Mouse (Mus musculus) activated CD4-positive, CD25-positive, alpha-beta regulatory T cell (primary cell): ENCODE results near the gene Rpl13. TPM values are rescaled to one million over a fixed set of nuclear protein-coding genes. Genes with fewer than 3 reads are reported as not detected.

ENCODE experiments used
- polyA plus RNA-seq, 2 experiments: library from polyadenylated mRNA; unstranded; fragments of 100-300 nt; shearing (Covaris generic); gene quantifications; one replicate each; pipeline ENCODE4 v1.2.1; 2017

Rpl13 gene
- polyA plus RNA-seq: 1,000 to 10,000 TPM in 1 of 2 experiments, 100 to 1,000 TPM in 1; 680 to 1,054 TPM

DNA sequence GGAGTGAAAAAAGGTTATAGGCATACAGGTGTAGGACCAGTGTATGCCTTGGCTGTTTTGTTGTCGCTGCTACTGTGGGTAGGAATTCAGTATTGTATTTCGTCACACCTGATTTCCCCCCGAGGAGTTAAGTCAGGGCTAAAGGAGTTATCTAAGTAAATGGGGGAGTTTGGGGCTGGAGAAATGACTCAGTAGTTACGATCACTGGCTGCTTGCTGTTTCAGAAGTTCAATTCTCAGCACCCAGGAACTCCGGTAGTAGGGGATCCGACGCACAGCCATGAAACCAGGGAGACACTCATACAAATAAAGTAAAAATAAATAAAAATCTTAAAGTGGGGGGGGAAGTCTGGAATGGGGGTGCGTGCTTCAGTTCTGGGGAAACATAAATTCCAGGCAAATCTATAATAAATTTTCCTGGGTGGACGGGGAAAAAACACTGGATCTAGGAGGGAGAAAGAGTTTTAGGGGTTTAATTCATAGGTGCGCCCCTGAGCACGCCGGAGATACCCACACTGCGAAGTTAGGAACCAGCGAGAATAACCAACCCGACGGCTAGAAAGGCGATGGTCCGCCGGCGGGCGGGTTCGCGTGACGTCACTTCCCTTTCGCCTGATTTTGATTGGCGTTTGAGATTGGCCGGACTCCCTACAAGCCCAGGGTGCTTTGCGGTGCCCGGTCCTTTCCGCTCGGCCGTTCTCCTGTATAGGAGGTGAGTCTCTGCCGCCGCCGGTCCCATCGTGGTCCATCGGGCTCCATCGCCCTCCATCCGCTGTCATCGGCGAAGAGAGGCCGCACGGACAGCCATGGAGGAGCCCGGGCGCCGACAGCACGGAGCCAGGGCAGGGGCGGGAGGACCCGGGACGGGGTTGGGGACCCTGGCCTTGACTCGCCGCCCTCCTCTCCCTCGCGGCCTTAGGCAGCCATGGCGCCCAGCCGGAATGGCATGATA, at the start of gene Rpl13:
Gene Rpl13, plus strand, starts transcription at position 616 of the 951 bp plus-strand sequence.

GRCm38 (mm10) chr8:123062721-123063120, 39.4 kb upstream of the Rpl13 start, which contains the start of gene Spg7:
Gene Spg7, plus strand, starts transcription at chr8:123062942.

DNA sequence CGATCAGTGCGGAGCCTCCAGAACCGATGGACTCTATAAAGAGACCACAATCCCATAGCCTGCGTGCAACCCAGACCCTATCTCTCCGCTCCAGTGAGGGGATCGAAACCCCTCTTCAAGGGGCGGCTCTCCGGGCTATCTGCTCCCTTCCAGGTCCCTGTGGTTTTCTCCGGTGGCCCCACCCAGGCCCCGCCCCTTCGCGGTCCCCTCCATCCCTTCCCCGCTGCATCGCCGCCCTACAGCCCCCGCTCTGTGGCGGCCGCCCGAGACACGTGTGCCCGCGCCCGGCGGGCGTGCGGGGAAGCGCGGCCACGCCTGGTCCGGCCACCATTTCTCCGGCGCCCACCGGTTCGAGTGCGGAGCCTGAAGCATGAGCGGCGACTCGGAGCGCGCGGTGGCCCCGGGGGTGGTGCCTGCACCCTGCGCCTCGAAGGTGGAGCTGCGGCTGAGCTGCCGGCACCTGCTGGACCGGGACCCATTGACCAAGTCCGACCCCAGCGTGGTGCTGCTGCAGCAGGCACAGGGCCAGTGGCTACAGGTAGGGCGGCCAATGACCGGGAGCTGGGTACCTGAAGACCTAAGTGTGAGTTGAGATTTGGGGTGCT, 15.1 kb downstream of the Rpl13 start, which contains the start of gene Cpne7:
Gene Cpne7, plus strand, starts transcription at position 248 of the 605 bp plus-strand sequence.

Other genes starting within 250 kb of the Rpl13 start
- gene Ankrd11, start 60.1 kb upstream of the Rpl13 start, polyA plus RNA-seq: 100 to 1,000 TPM; 215 to 236 TPM
- 10 to 100 TPM; 42.0 to 65.5 TPM for gene Spg7, start 39.4 kb upstream of the Rpl13 start, polyA plus RNA-seq
- 1 to 10 TPM in 1 of 2 experiments, under 1 TPM in 1; 0.82 to 2.5 TPM for gene Cpne7, start 15.0 kb downstream of the Rpl13 start, polyA plus RNA-seq
- 1 to 10 TPM in 1 of 2 experiments, not detected in 1; 1.7 TPM for gene Sult5a1, start 56.0 kb downstream of the Rpl13 start, polyA plus RNA-seq
- gene Dpep1, start 83.9 kb downstream of the Rpl13 start, polyA plus RNA-seq: under 1 TPM in 1 of 2 experiments, not detected in 1; 0.07 TPM
- 100 to 1,000 TPM; 163 to 192 TPM for gene Chmp1a, start 110.4 kb downstream of the Rpl13 start, polyA plus RNA-seq
- gene Spata33, start 110.5 kb downstream of the Rpl13 start, polyA plus RNA-seq: under 1 TPM in 1 of 2 experiments, not detected in 1; 0.69 TPM
- gene Cdk10, start 122.5 kb downstream of the Rpl13 start, polyA plus RNA-seq: 10 to 100 TPM; 18.6 to 20.0 TPM
- 10 to 100 TPM; 14.7 to 17.1 TPM for gene Spata2l, start 133.9 kb downstream of the Rpl13 start, polyA plus RNA-seq
- 10 to 100 TPM; 25.1 to 28.7 TPM for gene Zfp276, start 151.8 kb downstream of the Rpl13 start, polyA plus RNA-seq
- gene Vps9d1, start 152.0 kb downstream of the Rpl13 start, polyA plus RNA-seq: 10 to 100 TPM; 20.4 to 28.6 TPM
- 10 to 100 TPM in 1 of 2 experiments, 1 to 10 TPM in 1; 9.7 to 15.2 TPM for gene Fanca, start 216.2 kb downstream of the Rpl13 start, polyA plus RNA-seq
- gene Spire2, start 230.4 kb downstream of the Rpl13 start, polyA plus RNA-seq: under 1 TPM in 1 of 2 experiments, not detected in 1; 0.18 TPM